Mouse (Mus musculus) hindbrain, embryonic 11.5 days (tissue): Measurements from ENCODE around the gene Magi2. TPM values are rescaled to one million over a fixed set of nuclear protein-coding genes. Genes with fewer than 3 reads are reported as not detected.

Source experiments
- ATAC-seq: fragments of 200-750 bp; cut with Nextera tagmentation; 2 replicates; pipeline ENCODE4 v1.8.0; 2017; ENCODE audit warnings: mild to moderate bottlenecking, moderate TSS enrichment, moderate library complexity; ENCODE audit not compliant: low FRiP score
- DNase-seq: peaks from one replicate; pipeline ENCODE4 v3.0.0-alpha.2; 2015; ENCODE audit warnings: low spot score
- H3K27ac ChIP-seq: fragments of 300-500 bp; sonication (generic); 2 replicates; pipeline ENCODE4 v1.5.1; 2014; ENCODE audit warnings: mild to moderate bottlenecking, low read depth, low read length
- H3K27me3 ChIP-seq: fragments of 300-500 bp; sonication (generic); 2 replicates; pipeline ENCODE4 v1.6.1; 2014; ENCODE audit warnings: mild to moderate bottlenecking, low read length, moderate library complexity, mixed read lengths; ENCODE audit not compliant: control insufficient read depth, insufficient read depth
- H3K36me3 ChIP-seq: fragments of 300-500 bp; sonication (generic); 2 replicates; pipeline ENCODE4 v1.6.1; 2014; ENCODE audit warnings: mild to moderate bottlenecking, low read length, moderate library complexity, mixed read lengths; ENCODE audit not compliant: control insufficient read depth, insufficient read depth
- H3K4me1 ChIP-seq: fragments of 300-500 bp; sonication (generic); replicated peaks from 2 replicates; pipeline ENCODE4 v1.6.1; 2014; ENCODE audit warnings: low read length, mixed read lengths; ENCODE audit not compliant: control insufficient read depth, insufficient read depth
- H3K4me2 ChIP-seq: fragments of 300-500 bp; sonication (generic); replicated peaks from 2 replicates; pipeline ENCODE4 v1.6.1; 2014; ENCODE audit warnings: mild to moderate bottlenecking, low read depth, low read length
- H3K4me3 ChIP-seq: fragments of 300-500 bp; sonication (generic); 2 replicates; pipeline ENCODE4 v1.5.1; 2014; ENCODE audit warnings: low read depth, low read length
- H3K9ac ChIP-seq: fragments of 300-500 bp; sonication (generic); 2 replicates; pipeline ENCODE4 v1.6.1; 2014; ENCODE audit warnings: low read depth, low read length
- H3K9me3 ChIP-seq: fragments of 300-500 bp; sonication (generic); 2 replicates; pipeline ENCODE4 v1.6.1; 2016; ENCODE audit warnings: low read length; ENCODE audit not compliant: control insufficient read depth
- WGBS: fragments of 180-500 bp; shearing (Covaris S2); extraction: QIAGEN DNeasy Blood & Tissue Kit; methylation state at CpG from one replicate; pipeline ENCODE4 v1.1.7; 2014; 5-methylcytosine and 5-hydroxymethylcytosine counted together
- polyA plus RNA-seq: library from polyadenylated mRNA; unstranded; fragments of >200 nt; fragmentation: Nextera tagmentation; extraction: Ambion mirVana; gene quantifications from 2 replicates; pipeline ENCODE4 v1.2.1, GENCODE M21; 2014

Magi2 gene
- polyA plus RNA-seq, 1 experiment from 2014 or later, result 8.7 TPM

DNA sequence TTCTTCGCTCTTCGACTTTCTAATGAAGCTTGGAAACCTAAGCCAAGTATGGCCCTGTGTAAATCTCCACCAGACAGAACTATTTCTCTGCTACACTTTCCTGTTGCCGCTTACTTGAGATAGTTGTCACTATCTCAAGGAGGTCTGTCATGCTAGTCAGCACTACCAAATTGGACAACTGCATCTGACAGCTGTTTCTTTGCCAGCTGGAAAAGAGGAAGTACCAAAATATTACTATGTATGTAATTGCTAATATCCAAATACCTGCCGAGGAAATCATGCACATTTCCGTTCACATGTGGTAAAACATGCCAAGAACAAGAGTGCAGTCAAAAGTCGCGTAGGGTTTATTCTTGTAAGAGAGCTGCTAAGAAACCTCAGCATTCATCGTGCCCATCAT, 1126.1 kb downstream of the Magi2 start:
- Histone ChIP-seq H3K27me3 (no peaks in the 10 kb centered on the region), H3K9me3 (no peaks in the 10 kb centered on the region), H3K4me3 (no peak overlapping the region), H3K4me1 (no peaks in the 10 kb centered on the region), H3K36me3 (no peaks in the 10 kb centered on the region), H3K27ac (no peak overlapping the region), H3K4me2 (no peak overlapping the region), H3K9ac (no peak overlapping the region)
- ATAC-seq, result no peak
- WGBS, result 97% methylated on average over 8 of the region's 8 CpGs
- no peak for DNase-seq

DNA sequence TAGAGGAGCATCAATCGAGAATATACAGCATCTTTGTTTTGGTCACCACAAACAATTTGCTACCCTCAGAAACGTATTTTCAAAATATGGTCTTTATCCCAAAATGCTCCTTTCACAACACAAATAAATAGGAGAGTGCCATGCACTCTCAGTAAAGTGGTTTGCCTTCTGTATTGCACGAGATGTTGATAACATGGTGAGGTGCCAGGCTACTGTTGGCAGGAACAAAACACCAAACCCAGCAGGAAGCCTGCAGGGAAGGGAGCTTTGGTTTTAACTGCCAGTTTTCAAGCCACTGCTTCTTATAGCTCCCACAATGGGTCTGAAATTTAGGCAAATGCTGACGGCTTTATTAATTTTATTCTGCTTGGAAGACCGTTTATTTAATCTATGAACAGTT, 1131.6 kb downstream of the Magi2 start:
- Histone ChIP-seq H3K36me3 (no peaks in the 10 kb centered on the region), H3K27ac (no peak overlapping the region), H3K4me2 (no peak overlapping the region), H3K4me1 (no peaks in the 10 kb centered on the region), H3K9me3 (no peaks in the 10 kb centered on the region), H3K4me3 (no peak overlapping the region), H3K9ac (no peak overlapping the region), H3K27me3 (no peaks in the 10 kb centered on the region)
- DNase-seq (no peak), ATAC-seq (no peak)
- WGBS, result 71% methylated on average over 5 of the region's 5 CpGs

DNA sequence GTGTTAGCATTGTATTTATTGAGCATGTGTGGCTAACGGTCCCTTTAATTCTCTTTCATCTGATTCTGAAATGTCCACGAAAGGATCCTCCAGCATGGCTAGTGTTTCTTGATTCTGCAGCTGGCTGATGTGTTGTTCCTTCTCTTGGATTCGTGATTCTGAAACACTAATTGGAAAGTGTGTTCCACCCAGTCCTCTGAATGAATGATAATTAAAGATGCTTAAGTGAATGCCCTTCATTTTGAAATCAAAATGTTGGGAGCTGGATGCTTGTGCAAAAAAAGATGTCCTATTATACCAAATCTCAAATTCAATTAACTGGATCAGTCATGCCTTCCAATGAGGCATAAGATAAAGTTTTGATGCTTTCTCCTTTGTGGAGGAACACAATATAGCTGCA, 1132.2 kb downstream of the Magi2 start:
- ATAC-seq, result no peak

DNA sequence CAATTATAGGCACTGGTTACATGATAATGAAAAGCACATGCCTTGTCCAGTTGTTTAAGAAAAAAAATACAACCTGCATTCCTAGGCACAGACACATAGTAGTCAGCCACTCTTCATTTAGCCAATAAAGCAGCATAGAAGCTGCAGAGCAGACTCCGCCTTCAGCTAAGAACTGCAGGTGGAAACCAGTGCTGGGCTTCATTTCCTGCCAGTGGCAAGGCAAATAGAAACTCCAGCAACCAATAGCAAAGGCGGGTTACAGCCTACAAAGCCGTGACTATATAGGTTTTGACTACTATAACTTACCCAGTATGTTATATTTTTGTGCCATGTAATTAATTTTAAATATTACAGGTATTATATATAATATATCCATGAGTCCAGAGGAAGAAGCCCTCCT, 1135.3 kb downstream of the Magi2 start:
- DNase-seq (no peak), ATAC-seq (no peak)
- WGBS, result 85% methylated on average over 3 of the region's 3 CpGs
- H3K4me2 ChIP-seq, result no peak overlapping the region
- H3K27me3 ChIP-seq, result no peaks in the 10 kb centered on the region
- H3K9ac ChIP-seq, result no peak overlapping the region
- no peak overlapping the region for H3K4me3 ChIP-seq
- no peaks in the 10 kb centered on the region for H3K9me3 ChIP-seq
- H3K4me1 ChIP-seq, result no peaks in the 10 kb centered on the region
- no peaks in the 10 kb centered on the region for H3K36me3 ChIP-seq
- no peak overlapping the region for H3K27ac ChIP-seq

More for the DNA sequence above, 1132.2 kb downstream of the Magi2 start:
- DNase-seq, result no peak
- Histone ChIP-seq H3K9me3 (no peaks in the 10 kb centered on the region), H3K9ac (no peak overlapping the region), H3K4me2 (no peak overlapping the region), H3K36me3 (no peaks in the 10 kb centered on the region), H3K27me3 (no peaks in the 10 kb centered on the region), H3K27ac (no peak overlapping the region), H3K4me3 (no peak overlapping the region), H3K4me1 (no peaks in the 10 kb centered on the region)
- WGBS, result 78% methylated on average over 3 of the region's 3 CpGs

DNA sequence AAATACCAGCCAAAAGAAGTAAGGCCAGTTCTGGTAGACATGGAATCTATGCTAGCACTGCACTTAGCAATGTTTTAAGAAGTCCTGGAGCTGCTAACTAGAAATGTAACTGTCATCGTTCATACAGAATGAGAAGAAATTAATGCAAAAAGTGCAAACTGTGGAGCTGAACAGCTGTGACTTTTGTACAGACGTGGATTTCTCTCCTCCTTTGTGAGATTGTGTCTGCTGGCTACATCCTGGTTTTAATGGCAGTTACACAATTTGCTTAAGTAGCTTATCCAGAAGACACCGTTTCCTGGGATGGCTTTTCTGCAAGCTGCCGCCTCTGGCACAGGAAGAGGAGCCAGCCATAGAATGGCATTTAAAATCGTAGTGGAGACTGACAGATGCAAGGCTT, 1136.4 kb downstream of the Magi2 start:
- 84% methylated on average over 5 of the region's 5 CpGs for WGBS
- no peaks in the 10 kb centered on the region for H3K27me3 ChIP-seq
- H3K9ac ChIP-seq, result no peak overlapping the region
- H3K36me3 ChIP-seq, result no peaks in the 10 kb centered on the region
- H3K4me3 ChIP-seq, result no peak overlapping the region
- no peak overlapping the region for H3K4me2 ChIP-seq
- no peak overlapping the region for H3K27ac ChIP-seq
- ATAC-seq (no peak), DNase-seq (no peak)
- H3K4me1 ChIP-seq, result no peaks in the 10 kb centered on the region
- no peaks in the 10 kb centered on the region for H3K9me3 ChIP-seq

DNA sequence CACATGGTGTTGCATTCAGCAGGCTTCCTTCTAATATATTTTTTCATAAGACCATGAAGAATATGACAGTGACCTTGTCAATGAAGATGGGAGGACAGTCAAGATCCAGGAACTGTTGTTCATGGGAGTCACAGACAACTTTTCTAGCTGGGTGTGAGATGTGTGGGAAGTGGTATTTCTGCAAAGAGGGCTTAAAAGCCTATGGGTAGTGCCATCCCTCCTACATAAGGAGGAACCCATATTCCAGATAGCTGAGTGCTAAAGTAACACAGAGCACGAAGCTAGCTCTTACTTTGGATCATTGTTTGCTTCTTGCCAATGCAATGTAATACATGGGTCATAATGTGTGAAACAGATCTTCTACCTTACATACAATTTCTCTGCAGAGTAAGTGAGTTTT, 1146.8 kb downstream of the Magi2 start:
- no peak for DNase-seq
- no peaks in the 10 kb centered on the region for H3K36me3 ChIP-seq
- no peak for ATAC-seq
- no peak overlapping the region for H3K4me3 ChIP-seq
- WGBS, result 78% methylated on average over 1 of the region's 1 CpGs
- no peaks in the 10 kb centered on the region for H3K27me3 ChIP-seq
- no peaks in the 10 kb centered on the region for H3K9me3 ChIP-seq
- no peak overlapping the region for H3K4me2 ChIP-seq
- no peak overlapping the region for H3K27ac ChIP-seq
- H3K9ac ChIP-seq, result no peak overlapping the region
- H3K4me1 ChIP-seq, result no peaks in the 10 kb centered on the region

DNA sequence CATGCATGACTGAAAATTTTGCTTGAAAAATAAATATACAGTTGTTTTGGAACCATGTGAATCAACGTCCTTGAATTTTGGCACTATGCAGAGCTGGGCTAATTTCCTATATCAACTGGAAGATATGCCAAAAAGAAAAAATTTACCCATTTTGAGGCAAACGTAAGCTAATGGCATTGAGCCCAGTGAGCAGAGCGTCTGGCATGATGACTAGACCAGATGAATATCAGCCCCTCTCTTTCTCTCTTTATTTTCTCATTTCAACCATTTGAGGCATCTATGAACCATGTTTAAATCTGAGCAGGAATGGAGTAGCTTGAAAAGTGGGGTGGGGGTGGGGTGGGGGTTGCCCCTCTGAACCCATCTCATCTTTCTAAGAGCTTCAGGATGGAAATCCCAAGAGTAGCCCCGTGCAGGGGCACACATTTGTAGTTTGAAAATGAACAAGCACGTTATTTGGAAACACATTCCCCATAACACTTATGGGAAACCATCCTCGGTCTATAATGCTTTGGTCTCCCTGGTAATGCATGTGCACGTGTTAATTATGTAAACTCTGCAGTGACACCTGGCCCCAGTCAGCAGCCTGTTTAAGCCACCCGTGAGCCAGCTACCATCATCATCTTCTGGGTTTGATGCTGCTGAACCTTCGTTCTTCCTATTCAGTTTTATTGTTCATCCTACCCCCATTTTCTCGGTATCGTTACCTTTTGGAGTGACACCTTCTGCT, 1151.4 kb downstream of the Magi2 start:
- H3K4me1 ChIP-seq, result no peaks in the 10 kb centered on the region
- H3K4me3 ChIP-seq, result no peak overlapping the region
- H3K36me3 ChIP-seq, result no peaks in the 10 kb centered on the region
- DNase-seq, result no peak
- no peak overlapping the region for H3K4me2 ChIP-seq
- no peaks in the 10 kb centered on the region for H3K27me3 ChIP-seq
- WGBS, result 86% methylated on average over 11 of the region's 11 CpGs
- H3K9me3 ChIP-seq, result no peaks in the 10 kb centered on the region
- H3K27ac ChIP-seq, result no peak overlapping the region
- H3K9ac ChIP-seq, result no peak overlapping the region
- no peak for ATAC-seq

DNA sequence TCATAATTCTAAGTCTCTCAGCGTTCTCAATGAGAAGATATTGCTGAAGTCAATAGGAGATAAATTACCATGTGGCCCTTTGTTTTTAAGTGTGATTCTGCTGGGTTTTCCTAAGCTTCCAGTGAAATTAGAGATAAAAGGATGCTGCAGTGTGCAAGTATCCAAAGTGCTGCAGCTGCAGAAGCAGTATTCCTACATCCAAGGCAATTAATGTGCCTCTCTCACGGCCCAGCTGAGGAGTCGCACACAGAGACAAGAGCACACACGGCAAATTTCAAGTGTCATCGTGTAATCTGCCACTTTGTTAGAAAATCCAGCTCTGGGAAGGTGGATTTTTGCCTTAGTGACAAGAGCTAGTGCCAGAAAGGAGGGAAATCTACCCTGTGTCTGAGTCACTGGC, 1177.7 kb downstream of the Magi2 start:
- Histone ChIP-seq H3K27ac (no peak overlapping the region), H3K9ac (no peak overlapping the region), H3K36me3 (no peaks in the 10 kb centered on the region), H3K27me3 (no peaks in the 10 kb centered on the region), H3K4me1 (no peaks in the 10 kb centered on the region), H3K9me3 (no peaks in the 10 kb centered on the region), H3K4me3 (no peak overlapping the region), H3K4me2 (no peak overlapping the region)
- WGBS, result 82% methylated on average over 5 of the region's 5 CpGs
- no peak for ATAC-seq
- no peak for DNase-seq

DNA sequence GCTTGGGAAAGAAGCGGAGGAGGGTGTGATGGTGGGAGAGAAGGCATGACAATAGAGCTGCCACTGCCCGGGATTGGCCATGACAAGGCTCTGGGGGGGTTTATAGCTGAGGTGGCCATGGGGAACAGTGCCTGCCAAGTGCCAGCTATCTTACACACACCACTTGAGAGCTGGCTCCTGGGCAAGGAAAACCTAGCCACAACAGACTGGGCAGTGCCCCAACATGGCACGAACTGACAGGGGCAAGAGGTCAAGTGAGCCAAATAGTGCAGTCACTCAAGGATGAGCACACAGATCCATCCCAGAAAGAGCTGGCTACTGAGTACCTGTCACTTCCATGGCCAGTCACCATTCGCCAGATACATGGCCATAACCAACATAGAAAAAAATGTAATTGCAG, 1179.8 kb downstream of the Magi2 start:
- DNase-seq (no peak), ATAC-seq (no peak)
- H3K9ac ChIP-seq, result no peak overlapping the region
- H3K36me3 ChIP-seq, result no peaks in the 10 kb centered on the region
- H3K27me3 ChIP-seq, result no peaks in the 10 kb centered on the region
- no peaks in the 10 kb centered on the region for H3K4me1 ChIP-seq
- 93% methylated on average over 4 of the region's 4 CpGs for WGBS
- no peaks in the 10 kb centered on the region for H3K9me3 ChIP-seq
- H3K4me2 ChIP-seq, result no peak overlapping the region
- H3K27ac ChIP-seq, result no peak overlapping the region
- H3K4me3 ChIP-seq, result no peak overlapping the region
